Mouse (Mus musculus) left cerebral cortex, postnatal 4 days (tissue): ENCODE results near the gene Ccdc28a. TPM values are rescaled to one million over a fixed set of nuclear protein-coding genes. Genes with fewer than 3 reads are reported as not detected.
A peak's percentile ranks its signal among the peaks of the same experiment; 100 is the strongest.

Experiments used
- DNase-seq: peaks from one replicate; pipeline ENCODE4 v3.0.0-alpha.2; 2022
- intact Hi-C: fragments of 180-260 bp; cut with DNase I; formaldehyde crosslinking; loops from one replicate; pipeline ENCODE4 v1.15.1; 2025
- total RNA-seq, 2 experiments: library from RNA; stranded (reverse); gene quantifications; 2 replicates each; pipeline ENCODE4 v1.2.3; 2021

Gene Ccdc28a
- total RNA-seq = 1 to 10 TPM; 4.4 to 4.7 TPM

DNA sequence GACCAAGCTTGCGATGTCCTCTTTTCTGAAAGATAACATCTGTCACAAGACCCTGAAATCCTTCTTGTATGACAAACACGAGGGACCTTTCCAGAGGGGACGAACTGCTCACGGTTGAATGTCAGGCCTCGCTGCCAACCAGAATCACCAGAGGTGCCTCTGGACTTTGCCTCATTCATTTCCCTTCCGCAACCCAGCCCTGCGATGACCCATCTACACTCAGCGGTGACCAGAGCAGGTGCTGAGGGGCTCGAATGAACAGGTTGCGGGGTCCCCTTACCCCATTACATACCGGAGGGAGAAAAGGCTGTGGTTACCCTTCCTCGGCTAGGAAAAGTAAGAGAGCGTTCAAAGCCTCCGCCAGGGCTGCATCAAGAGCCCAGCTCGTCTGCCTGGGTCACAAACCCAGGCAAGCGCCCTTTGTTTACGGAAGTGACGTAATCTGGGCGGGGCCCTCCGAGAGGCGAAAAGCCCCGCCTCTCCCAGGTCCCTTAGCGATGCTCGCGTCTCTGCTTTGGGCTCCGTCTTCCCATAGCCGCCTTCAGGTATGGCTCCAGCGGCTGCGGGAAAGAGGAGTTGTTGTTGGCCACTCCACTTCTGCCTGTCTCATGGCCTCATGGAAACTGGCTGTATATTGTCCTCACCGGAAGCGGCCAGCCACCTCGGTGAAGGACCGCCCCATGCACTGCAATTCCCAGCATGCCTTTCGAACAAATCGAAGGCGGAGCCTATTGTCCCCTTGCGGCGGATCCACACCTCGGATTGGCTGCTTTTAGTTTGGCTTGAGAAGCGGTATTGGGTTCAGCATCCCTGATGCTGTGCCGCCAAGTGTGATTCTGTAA, at the start of gene Ccdc28a:
Ccdc28a (minus strand) TSS at position 439 of the 842 bp plus-strand sequence.
- intact Hi-C loops = no loop called here
- peak; percentile 93 for DNase-seq

DNA sequence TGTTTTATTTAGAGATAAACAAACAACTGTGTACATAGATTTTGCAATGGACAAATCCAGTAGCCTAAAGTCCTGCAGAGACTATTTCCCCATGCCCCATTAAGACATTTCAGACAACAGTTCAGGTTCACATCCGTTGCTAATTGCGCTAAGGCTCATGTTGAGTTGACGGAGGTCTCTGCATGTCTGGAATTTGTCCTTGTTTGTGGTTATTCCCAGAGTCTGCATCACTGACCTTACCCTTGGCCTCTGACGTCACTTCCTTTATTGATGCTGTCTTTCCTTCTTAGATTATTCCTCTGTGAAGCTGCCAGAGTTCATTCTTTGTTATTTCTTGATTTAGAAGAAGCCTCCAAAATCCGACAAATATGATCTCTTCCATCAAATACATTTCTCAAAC, 49.2 kb upstream of the Ccdc28a start:
- no peak for DNase-seq
- intact Hi-C loops = no loop called here

DNA sequence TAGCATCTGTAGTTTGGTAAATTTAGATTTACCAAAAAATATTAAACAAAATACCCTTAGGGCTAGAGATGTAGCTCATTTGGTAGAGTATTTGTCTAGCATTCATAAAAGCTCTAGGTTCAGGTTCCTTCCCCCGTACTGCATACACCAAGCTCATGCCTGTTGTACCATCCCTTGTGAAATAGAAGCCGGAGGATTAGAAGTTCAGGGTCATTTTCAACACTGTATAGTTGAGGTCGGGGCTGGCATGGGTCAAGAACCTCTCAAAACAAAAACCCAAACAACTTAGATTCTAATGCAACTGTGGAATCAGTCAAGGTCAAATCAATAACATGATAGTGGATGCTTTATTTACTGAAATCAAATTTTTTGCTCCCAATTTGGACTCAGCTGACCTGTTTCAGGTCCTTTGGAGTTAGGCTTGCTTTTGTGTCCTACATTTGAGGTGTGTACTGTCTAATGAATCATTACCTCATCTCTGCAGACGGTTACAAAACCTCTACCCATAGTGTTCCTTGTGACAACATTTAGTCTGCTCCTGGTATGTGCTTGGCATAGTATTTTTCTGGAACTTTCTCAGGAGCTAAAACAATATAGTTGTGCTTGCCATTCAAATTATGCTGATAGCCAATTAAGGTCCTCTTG, 41.4 kb upstream of the Ccdc28a start:
- intact Hi-C loops = no loop called here
- no peak for DNase-seq

DNA sequence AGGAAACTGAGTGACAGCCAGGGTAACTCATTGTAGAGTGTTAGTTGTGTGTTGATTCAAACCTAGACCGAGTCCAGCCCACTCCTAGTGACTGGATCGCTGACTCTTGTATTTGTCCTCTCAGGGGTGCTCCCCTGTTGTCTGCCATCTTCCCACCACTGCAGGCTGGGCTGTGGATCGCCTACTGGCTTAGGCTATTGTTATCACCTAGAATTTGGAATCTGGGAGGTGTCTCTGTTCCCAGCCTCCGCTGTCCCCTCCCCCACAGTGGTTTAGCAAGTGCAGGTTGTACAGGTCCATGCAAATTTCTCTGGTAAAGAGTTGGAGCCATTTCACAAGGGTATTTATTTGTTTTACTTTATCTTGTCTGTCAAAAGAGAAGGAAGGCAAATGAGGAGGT, 16.5 kb upstream of the Ccdc28a start:
- intact Hi-C loops = no loop called here
- DNase-seq = no peak

DNA sequence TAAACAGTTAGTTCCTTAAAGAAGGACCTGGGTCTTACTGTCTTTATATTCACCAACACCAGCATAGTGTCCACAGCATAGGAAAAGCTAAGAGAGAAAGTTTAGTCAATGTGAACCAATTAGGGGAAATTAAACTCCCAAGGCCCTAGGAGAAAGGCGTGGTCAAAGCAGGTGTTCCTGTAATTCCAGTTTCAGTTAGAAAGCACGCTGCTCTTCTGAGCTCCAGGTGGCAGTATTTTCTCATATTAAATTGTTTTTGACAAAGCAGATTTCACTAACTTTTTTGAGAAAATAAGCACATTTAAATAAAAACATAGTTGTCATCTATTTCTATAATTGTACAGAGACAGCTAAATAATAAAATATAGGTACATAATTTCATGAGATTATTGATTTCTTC, 8.8 kb upstream of the Ccdc28a start:
- intact Hi-C loops = loop anchor here (10.0 kb wide), 1 partner anchor 141 kb away; no protein-coding TSS in a partner anchor

DNA sequence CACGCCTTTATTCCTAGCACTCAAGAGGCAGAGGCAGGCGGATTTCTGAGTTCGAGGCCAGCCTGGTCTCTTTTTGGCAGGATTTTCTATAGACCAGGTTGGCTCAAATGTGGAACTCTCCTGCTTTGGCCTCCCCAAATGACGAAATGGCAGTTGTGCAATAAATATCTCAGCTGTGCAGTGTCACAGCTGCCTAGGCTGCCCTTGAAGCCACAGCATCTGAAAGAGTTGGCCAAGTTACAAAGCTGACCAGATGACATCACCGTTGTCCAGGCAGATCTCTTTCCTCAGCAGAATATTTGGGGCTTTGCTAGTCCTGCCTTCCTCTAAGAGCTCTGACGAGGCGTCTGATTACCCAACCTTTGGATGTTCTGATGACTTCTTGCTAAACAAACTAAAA, 2.4 kb upstream of the Ccdc28a start:
- DNase-seq = no peak
- intact Hi-C loops = no loop called here

More for the DNA sequence above, 8.8 kb upstream of the Ccdc28a start:
- DNase-seq = no peak

DNA sequence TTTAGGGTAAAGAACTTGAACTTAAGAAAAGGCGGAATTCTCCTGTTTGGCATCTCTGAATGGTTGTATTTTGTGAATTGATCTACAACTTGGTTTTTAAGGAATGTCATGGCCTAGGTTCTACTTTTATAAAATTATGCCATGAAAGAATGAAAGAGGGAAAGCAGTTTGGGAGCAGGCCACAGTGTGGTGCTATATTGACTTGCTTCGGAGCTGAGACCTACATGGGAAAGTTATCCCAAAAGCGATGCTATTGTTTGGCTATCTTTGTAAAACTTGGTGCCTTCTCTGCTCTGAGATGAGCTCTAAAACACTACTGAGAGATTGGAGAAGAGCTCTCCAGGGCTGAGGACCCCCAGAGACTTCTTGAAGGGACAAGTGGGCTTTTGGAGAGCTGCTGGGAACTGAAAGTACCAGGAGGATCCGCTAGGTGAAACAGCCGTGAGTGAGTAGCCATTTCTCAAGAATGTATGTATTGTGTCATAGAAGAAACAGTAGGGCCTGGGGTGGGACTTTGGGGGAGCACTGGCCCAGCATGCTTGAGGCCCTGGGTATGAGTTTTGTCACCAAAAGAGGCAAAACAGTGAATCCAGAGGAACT, 1.6 kb upstream of the Ccdc28a start:
- intact Hi-C loops = no loop called here
- DNase-seq = no peak

DNA sequence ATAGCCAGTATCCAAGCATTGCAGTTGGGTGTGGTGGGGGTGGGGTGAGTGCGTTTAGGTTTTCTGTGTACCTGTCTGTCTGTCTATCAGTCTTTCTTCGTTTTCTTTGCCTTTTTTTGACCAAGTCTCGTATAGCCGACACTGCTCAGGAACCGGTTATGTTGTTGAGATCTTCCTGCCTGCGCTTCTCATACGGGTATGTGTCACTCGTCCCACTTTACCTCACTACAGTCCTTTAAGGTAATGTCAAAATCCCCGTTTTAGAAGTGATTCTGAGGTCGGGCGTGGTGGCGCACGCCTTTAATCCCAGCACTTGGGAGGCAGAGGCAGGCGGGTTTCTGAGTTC, 577 bp upstream of the Ccdc28a start:
- intact Hi-C loops = no loop called here
- DNase-seq = no peak

DNA sequence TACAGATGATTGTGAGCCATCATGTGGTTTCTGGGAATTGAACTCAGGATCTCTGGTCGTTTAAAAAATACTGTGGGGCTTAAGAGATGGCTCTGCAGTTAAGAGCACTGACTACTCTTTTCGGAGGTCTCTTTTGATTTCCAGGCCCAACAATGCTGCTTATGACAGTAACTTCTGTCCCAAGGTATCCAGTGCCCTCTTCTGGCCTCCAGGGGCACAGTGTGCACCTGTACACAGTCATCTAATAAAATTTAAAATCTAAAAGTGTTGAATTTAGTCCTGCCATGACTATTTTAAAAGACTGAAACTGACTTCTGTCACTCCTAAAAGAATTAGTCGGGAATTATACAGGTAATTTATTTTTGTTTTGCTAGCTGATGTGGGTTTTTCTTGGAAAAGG, 907 bp downstream of the Ccdc28a start:
- peak; percentile 3 for DNase-seq
- intact Hi-C loops = no loop called here

DNA sequence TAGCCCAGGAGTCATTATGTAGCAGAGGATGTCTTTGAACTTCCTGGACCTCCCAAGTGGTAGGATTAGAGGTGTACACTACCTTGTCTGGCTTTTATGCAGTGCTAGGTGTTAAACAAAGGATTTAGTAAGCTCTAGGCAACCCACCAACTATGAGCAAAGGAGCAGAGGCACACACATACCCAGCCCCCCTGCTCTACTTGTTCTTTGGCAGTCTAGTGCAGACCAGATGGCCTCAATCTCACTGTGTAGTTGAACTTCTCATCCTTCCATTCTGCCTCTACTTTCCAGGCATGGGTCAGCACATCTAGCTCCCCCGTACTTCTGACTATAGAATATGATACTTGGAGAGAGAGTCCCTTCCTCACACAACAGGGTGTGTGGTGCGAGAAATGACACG, 10.4 kb downstream of the Ccdc28a start:
- no peak for DNase-seq
- intact Hi-C loops = no loop called here

DNA sequence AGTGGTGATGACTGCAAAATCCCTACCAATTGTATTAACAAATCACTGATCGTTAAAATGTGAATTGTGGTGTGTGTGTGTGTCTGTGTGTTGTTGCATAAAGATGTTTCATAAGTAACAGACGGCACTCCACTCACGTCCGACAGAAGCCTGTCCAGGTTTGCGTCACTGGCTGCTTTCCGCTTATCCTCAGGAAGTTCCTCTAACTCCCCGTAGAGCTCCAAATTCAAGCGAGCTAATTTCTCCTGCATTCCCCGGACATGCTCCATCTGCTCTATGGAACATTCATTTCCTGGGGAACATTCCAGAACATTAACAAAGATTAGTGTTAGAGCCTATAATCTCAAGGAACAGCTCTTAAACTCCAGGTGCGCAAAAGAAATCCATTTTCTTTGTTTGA, 15.4 kb downstream of the Ccdc28a start:
- intact Hi-C loops = no loop called here
- no peak for DNase-seq

DNA sequence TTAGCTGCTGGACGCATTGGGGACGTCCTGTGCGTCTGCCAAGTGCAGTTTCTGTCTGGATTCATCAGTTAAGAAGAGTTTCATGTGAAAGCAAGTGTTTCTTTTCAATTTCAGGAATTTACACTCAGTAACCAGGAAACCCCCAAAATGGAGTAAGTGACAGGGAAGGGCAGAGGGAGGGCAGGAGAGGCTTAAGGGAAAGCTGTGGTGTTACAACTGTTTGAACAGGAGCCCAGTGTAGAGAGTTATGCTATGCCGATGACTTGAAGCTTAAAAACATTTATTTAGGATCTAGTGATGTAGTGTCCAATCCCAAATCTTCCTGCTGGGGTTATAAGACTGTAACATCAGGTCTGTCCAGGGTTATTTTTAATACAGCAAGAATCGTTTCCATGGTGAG, 20.7 kb downstream of the Ccdc28a start:
- no peak for DNase-seq
- intact Hi-C loops = no loop called here

DNA sequence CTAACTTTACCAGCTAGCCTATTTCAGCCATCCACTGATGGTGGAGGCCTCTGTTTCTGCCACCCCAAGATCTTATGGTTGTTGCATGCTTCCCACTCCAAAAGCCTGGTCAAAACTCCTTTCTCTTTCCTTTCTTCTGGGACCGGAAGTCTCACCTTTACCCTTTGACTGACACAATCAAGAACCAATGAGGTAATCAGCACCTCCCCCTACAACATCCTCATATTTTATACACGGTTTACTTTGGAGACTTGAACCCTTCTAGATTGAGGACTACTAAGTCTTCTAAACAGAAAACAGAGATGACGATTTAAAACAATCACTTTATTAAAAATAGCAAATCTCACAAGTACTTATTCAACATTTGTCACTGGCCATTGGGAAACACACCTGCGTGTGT, 21.4 kb downstream of the Ccdc28a start:
- intact Hi-C loops = no loop called here
- DNase-seq = no peak

DNA sequence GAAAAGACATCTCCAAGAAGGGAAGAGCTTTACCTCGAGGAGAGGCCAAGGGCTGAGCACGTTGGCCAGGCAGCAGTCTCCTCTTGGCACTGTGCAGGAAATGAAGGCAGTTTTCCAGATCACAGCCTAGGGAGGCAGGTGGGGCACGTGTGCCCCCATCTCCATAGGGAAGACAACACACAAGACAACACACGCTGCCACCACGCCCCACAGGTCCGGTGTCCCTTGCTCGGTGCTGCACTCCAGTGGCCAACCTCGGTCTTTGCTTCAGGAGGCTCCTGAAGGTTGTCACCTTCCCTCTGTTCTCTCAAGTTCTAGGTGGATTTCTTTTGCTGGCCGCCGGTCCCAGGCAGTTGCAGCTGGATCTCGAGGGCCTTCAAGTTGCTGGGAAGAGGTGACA, 24.1 kb downstream of the Ccdc28a start, which contains the start of gene Ect2l:
Ect2l (minus strand) TSS at position 165 of the 400 bp plus-strand sequence.
- intact Hi-C loops = no loop called here
- peak; percentile 18 for DNase-seq

DNA sequence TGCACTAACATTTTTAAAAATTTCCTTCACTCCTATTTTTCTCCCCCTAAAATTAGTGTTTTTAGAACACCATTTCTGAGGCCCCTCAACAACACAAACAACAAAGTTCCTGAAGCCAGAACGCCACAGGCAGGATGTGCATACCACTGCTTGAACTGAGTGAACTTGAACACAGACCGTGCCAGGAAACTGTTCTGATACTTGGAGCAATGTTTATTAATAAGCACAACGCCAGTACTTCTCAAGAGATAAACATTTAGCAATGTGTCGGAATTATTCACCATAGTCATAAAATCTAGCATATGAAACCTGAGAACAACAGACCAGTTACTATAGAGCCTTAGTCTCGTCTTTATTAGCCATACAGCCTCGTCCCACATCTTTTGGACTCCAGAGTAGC, 24.7 kb downstream of the Ccdc28a start:
- DNase-seq = no peak
- intact Hi-C loops = no loop called here

DNA sequence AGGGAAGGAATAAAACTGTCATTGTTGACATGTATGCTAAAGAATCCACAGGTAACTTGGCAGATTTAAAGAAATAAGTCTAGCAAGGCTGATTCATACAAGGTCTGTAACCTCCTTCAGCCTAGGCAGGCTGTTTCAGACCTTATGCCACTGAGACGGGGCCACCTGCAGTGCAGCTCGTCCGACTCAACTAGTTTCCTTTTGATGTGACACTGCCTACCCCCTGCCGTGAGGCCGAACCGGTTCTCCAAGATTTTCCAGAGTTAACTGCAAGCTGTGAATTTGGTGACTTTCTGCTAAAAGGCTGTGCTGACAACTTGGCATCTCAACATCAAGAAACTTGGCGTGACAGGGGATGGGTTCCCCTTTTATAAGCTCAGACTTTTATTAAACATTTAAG, 30.7 kb downstream of the Ccdc28a start:
- DNase-seq = peak; percentile 17

DNA sequence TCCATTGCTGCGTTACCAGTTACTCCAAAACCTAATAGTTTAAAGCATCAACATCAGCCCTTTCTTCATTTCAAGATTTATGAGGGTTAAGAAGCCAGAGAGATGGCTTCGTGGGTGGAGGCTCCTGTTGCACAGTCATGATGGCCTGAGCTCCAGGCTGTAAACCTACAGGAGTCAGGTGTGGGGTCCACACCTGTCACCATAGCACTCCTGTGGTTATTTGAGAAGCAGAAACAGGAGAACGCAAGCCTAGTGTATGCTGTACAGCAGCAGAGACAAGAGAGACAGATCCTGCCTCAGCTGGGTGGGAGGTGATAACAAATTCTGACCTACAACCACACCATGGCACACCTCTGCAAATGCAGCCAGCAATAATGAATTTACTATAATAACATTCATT, 32.4 kb downstream of the Ccdc28a start:
- DNase-seq = no peak
- intact Hi-C loops = no loop called here

More for the DNA sequence above, 30.7 kb downstream of the Ccdc28a start:
- intact Hi-C loops = no loop called here

DNA sequence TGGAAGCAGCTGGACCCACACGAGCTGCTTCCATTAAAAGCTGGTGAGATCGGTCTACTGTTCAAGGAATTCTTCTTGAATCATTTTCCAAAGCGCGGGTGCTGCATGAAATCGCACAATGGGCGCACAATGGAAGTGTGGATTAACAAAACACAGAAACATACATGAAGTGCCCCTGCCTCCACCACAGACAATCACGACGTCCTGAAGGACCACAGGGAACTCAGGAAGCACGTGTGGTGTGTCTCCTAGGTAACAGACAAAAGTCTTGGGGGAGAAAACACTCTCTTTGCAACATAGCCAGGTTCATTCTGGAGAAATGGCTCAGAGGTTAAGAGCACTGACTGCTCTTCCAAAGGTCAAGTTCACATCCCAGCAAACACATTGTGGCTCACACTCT, 34.1 kb downstream of the Ccdc28a start:
- no peak for DNase-seq
- intact Hi-C loops = no loop called here

DNA sequence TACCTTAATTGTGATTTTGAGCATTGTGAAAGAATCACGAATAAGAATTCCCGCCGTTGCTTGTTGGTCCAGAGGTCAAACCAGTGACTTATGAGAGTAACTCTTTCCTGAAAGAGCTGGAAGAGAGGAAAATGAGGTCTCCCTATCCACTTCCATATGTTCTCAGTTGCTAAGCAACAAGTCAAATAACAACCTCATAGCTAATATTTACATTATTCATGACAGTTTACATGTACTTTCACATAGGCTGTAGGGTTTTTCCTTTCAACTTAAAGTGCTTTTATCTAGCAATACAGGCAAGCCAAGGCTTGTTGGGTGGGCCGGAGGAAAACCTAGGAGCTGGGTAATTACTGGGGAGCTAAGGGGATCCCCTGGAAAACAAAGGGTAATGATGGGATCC, 34.9 kb downstream of the Ccdc28a start:
- intact Hi-C loops = loop anchor here (5.0 kb wide), 1 partner anchor 143 kb away; the partner anchor contains the start of gene Reps1
- DNase-seq = no peak

DNA sequence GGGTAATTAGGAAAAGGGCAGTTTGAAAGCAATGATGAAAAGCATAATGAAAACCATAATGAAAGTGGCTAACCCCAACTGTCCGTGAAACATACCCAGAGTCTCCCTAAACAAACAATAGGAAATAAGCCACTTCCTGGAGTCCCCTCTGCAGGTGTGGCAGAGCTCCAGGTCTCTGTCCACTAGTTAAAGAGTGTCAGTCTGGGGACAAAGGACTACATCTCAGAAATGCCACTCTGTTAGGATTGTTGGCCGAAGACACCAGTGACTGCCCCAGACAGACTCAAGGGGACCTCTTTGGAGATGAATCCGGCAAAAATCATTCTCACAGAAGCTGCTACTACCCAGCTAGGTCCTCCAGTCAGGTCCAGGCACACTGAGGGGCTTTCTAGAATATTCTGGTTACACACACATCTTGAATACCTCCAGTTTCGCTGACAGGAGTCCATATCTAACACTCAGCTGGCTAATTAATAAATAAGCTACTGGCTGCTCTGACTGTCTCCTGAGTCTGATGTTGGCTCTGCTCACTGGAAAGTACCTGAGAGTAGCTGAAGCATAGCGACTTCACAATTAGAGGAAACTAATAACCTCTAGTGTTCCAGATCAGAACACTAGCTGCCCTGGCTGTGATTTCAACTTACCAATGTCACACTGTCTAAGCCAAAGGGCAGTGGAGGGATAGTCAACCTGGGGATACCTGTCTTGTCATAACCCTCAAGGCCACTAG, 36.3 kb downstream of the Ccdc28a start:
- intact Hi-C loops = loop anchor here (5.0 kb wide), 1 partner anchor 141 kb away; the partner anchor contains the start of gene Reps1

More for the DNA sequence above, 36.3 kb downstream of the Ccdc28a start:
- DNase-seq = no peak
